Mouse (Mus musculus) myocyte (in vitro differentiated cells): ENCODE measurements around the gene Apoc4.

Experiments used
- CEBPB ChIP-seq: IDR thresholded peaks from 2 replicates; pipeline ENCODE4 v1.6.1; 2011; ENCODE audit warnings: mild to moderate bottlenecking, moderate library complexity; ENCODE audit not compliant: poor library complexity, insufficient read depth, severe bottlenecking
- E2F4 ChIP-seq: IDR thresholded peaks from one replicate; pipeline ENCODE4 v1.6.1; 2011; ENCODE audit warnings: mild to moderate bottlenecking, control low read depth, moderate library complexity; ENCODE audit not compliant: insufficient read depth
- MAX ChIP-seq: IDR thresholded peaks from one replicate; pipeline ENCODE4 v1.6.1; 2011; ENCODE audit warnings: low read depth, mild to moderate bottlenecking, control low read depth
- MYOD1 ChIP-seq, 3 experiments: IDR thresholded peaks; one replicate each; pipeline ENCODE4 v1.6.1; 2011; ENCODE audit warnings: control low read depth in 2 of 3, low read depth in 2 of 3, mild to moderate bottlenecking in 2 of 3, moderate library complexity in 1 of 3; ENCODE audit not compliant: insufficient read length in 2 of 3, control insufficient read depth in 1 of 3
- MYOG ChIP-seq, 3 experiments: IDR thresholded peaks; one replicate each; pipeline ENCODE4 v1.6.1; 2011; ENCODE audit warnings: control low read depth in 2 of 3, low read depth in 2 of 3, mild to moderate bottlenecking in 2 of 3; ENCODE audit not compliant: insufficient read length in 2 of 3, control insufficient read depth in 1 of 3, insufficient read depth in 1 of 3
- POLR2A ChIP-seq: IDR thresholded peaks from one replicate; pipeline ENCODE4 v1.6.1; 2011; ENCODE audit warnings: low read depth, mild to moderate bottlenecking, control low read depth, moderate library complexity; ENCODE audit not compliant: insufficient read length
- POLR2AphosphoS2 ChIP-seq: IDR thresholded peaks from one replicate; pipeline ENCODE4 v1.6.1; 2011; ENCODE audit warnings: low read depth, control low read depth; ENCODE audit not compliant: insufficient read length
- REST ChIP-seq: IDR thresholded peaks from one replicate; pipeline ENCODE4 v1.6.1; 2011; ENCODE audit warnings: mild to moderate bottlenecking, control low read depth, moderate library complexity; ENCODE audit not compliant: insufficient read depth, insufficient read length
- SRF ChIP-seq: IDR thresholded peaks from one replicate; pipeline ENCODE4 v1.6.1; 2011; ENCODE audit warnings: low read depth; ENCODE audit not compliant: control insufficient read depth, insufficient read length
- TCF12 ChIP-seq: IDR thresholded peaks from one replicate; pipeline ENCODE4 v1.6.1; 2011; ENCODE audit warnings: mild to moderate bottlenecking, control low read depth; ENCODE audit not compliant: poor library complexity, insufficient read depth, severe bottlenecking
- TCF3 ChIP-seq: IDR thresholded peaks from one replicate; pipeline ENCODE4 v1.6.1; 2011; ENCODE audit warnings: low read depth, control low read depth; ENCODE audit not compliant: insufficient read length
- USF1 ChIP-seq: IDR thresholded peaks from one replicate; pipeline ENCODE4 v1.6.1; 2011; ENCODE audit warnings: low read depth, mild to moderate bottlenecking, control low read depth, moderate library complexity

- no peak for TF ChIP-seq TCF12
- TF ChIP-seq REST = no peak
- TF ChIP-seq POLR2AphosphoS2 = no peak
- no peak for TF ChIP-seq E2F4
- TF ChIP-seq SRF = no peak
- TF ChIP-seq CEBPB = no peak
- no peak for TF ChIP-seq POLR2A
- no peak for TF ChIP-seq TCF3
- TF ChIP-seq USF1 = no peak
- no peak for TF ChIP-seq MYOD1 (IDR thresholded peaks at IDR 0.05; ENCODE audit: control insufficient read depth in 1 of 3, insufficient read length in 2 of 3, low read depth in 2 of 3)
- no peak for TF ChIP-seq MAX
- TF ChIP-seq MYOG (IDR thresholded peaks at IDR 0.05; ENCODE audit: control insufficient read depth in 1 of 3, insufficient read depth in 1 of 3, insufficient read length in 2 of 3, low read depth in 2 of 3) = no peak
These were observed 2.4 kb downstream of the Apoc4 start for GRCm38 (mm10) chr7:19678901-19679300.
